Mouse (Mus musculus) embryo, embryonic 10.5 days (tissue): ENCODE results near the gene Gnmt.

ENCODE experiments used
- DNase-seq: peaks from one replicate; pipeline ENCODE4 v3.0.0-alpha.2; 2015; ENCODE audit warnings: low spot score

Gnmt gene

GRCm38 (mm10) chr17:46742986-46743385 is 14.0 kb upstream of the Gnmt start:
- no peak for DNase-seq

- DNase-seq, result no peak
Measured at GRCm38 (mm10) chr17:46741305-46741704, 12.3 kb upstream of the Gnmt start.

GRCm38 (mm10) chr17:46736160-46736559 is 7.2 kb upstream of the Gnmt start:
- peak; percentile 50 for DNase-seq

- DNase-seq, result no peak
Measured at GRCm38 (mm10) chr17:46735287-46735686, 6.3 kb upstream of the Gnmt start.

GRCm38 (mm10) chr17:46734055-46734454 is 5.1 kb upstream of the Gnmt start:
- no peak for DNase-seq

- no peak for DNase-seq
Measured at GRCm38 (mm10) chr17:46728496-46728895, 472 bp downstream of the Gnmt start.

GRCm38 (mm10) chr17:46728021-46728420 is 947 bp downstream of the Gnmt start:
- peak; percentile 50 for DNase-seq

GRCm38 (mm10) chr17:46727271-46727670 is 1.7 kb downstream of the Gnmt start:
- DNase-seq, result no peak

GRCm38 (mm10) chr17:46725731-46726645 is 3.0 kb downstream of the Gnmt start:
- DNase-seq, result no peak

- DNase-seq, result peak; percentile 74
Measured at GRCm38 (mm10) chr17:46725273-46725672, 3.7 kb downstream of the Gnmt start.

GRCm38 (mm10) chr17:46724477-46725084 is 4.4 kb downstream of the Gnmt start:
- DNase-seq, result no peak

- no peak for DNase-seq
Measured at GRCm38 (mm10) chr17:46721077-46721476, 7.9 kb downstream of the Gnmt start.

GRCm38 (mm10) chr17:46714756-46715481 is 14.0 kb downstream of the Gnmt start:
- no peak for DNase-seq

GRCm38 (mm10) chr17:46713849-46714248 is 15.1 kb downstream of the Gnmt start:
- DNase-seq, result no peak

- no peak for DNase-seq
Measured at GRCm38 (mm10) chr17:46712442-46712841, 16.5 kb downstream of the Gnmt start.

- DNase-seq, result no peak
Measured at GRCm38 (mm10) chr17:46711612-46712271, 17.2 kb downstream of the Gnmt start.

GRCm38 (mm10) chr17:46710959-46711597 is 17.9 kb downstream of the Gnmt start, which contains the start of gene Pex6:
Gene Pex6 (plus strand): TSS chr17:46711463.
- peak; percentile 97 for DNase-seq

- DNase-seq, result no peak
Measured at GRCm38 (mm10) chr17:46706375-46707089, 22.4 kb downstream of the Gnmt start.

- peak; percentile 99 for DNase-seq
Measured at GRCm38 (mm10) chr17:46704887-46705835, 23.8 kb downstream of the Gnmt start, which contains the start of gene Ppp2r5d. Gene Ppp2r5d (minus strand): TSS chr17:46705111.
